Mouse (Mus musculus): Measurements from ENCODE around the gene Cd164. TPM values are rescaled to one million over a fixed set of nuclear protein-coding genes. Genes with fewer than 3 reads are reported as not detected.

Cd164 gene
- polyA plus RNA-seq, 1 experiment from 2014 or later = 184 TPM

GRCm38 (mm10) chr10:41537226-41537982, 18.2 kb downstream of the Cd164 start:
- Histone ChIP-seq H3K9me3 (no peaks in the 10 kb centered on the region), H3K36me3 (peaks cover 63% of the 10 kb centered on the region), H3K9ac (no peak overlapping the region), H3K27ac (no peak overlapping the region), H3K4me3 (no peak overlapping the region), H3K4me1 (no peaks in the 10 kb centered on the region), H3K27me3 (no peaks in the 10 kb centered on the region), H3K4me2 (replicated peaks) (no peak overlapping the region)
- 91% methylated on average over 4 of the region's 4 CpGs for WGBS
- ATAC-seq (ENCODE audit: low FRiP score, low read depth) = no peak

- Histone ChIP-seq H3K9ac (no peak overlapping the region), H3K36me3 (peaks cover 57% of the 10 kb centered on the region), H3K9me3 (no peaks in the 10 kb centered on the region), H3K4me1 (no peaks in the 10 kb centered on the region), H3K4me2 (replicated peaks) (no peak overlapping the region), H3K27ac (no peak overlapping the region), H3K4me3 (no peak overlapping the region), H3K27me3 (no peaks in the 10 kb centered on the region)
- WGBS = 91% methylated on average over 3 of the region's 3 CpGs
- ATAC-seq (ENCODE audit: low FRiP score, low read depth) = no peak
Measured at GRCm38 (mm10) chr10:41537983-41538330, 18.7 kb downstream of the Cd164 start.

- peaks cover 47% of the 10 kb centered on the region for H3K36me3 ChIP-seq
Measured at GRCm38 (mm10) chr10:41538986-41539385, 19.8 kb downstream of the Cd164 start.

GRCm38 (mm10) chr10:41542057-41542456, 22.8 kb downstream of the Cd164 start:
- no peak overlapping the region for H3K27ac ChIP-seq
- H3K4me3 ChIP-seq = no peak overlapping the region
- no peaks in the 10 kb centered on the region for H3K27me3 ChIP-seq
- H3K36me3 ChIP-seq = peaks cover 19% of the 10 kb centered on the region
- 92% methylated on average over 6 of the region's 6 CpGs for WGBS
- H3K9ac ChIP-seq = no peak overlapping the region
- H3K4me1 ChIP-seq = peaks cover 8% of the 10 kb centered on the region
- no peaks in the 10 kb centered on the region for H3K9me3 ChIP-seq
- no peak overlapping the region for H3K4me2 ChIP-seq (replicated peaks)
- ATAC-seq (ENCODE audit: low FRiP score, low read depth) = no peak

More at GRCm38 (mm10) chr10:41538986-41539385, 19.8 kb downstream of the Cd164 start:
- Histone ChIP-seq H3K27ac (no peak overlapping the region), H3K4me2 (replicated peaks) (no peak overlapping the region), H3K4me1 (no peaks in the 10 kb centered on the region), H3K4me3 (no peak overlapping the region), H3K9ac (no peak overlapping the region), H3K9me3 (no peaks in the 10 kb centered on the region), H3K27me3 (no peaks in the 10 kb centered on the region)
- no peak for ATAC-seq (ENCODE audit: low FRiP score, low read depth)
- 97% methylated on average over 4 of the region's 4 CpGs for WGBS

GRCm38 (mm10) chr10:41543439-41543838, 24.2 kb downstream of the Cd164 start:
- 84% methylated on average over 4 of the region's 4 CpGs for WGBS
- no peak for ATAC-seq (ENCODE audit: low FRiP score, low read depth)
- no peak overlapping the region for H3K9ac ChIP-seq
- H3K9me3 ChIP-seq = no peaks in the 10 kb centered on the region
- H3K4me2 ChIP-seq (replicated peaks) = no peak overlapping the region
- H3K36me3 ChIP-seq = peaks cover 8% of the 10 kb centered on the region
- no peak overlapping the region for H3K4me3 ChIP-seq
- H3K27ac ChIP-seq = no peak overlapping the region
- H3K4me1 ChIP-seq = peaks cover 8% of the 10 kb centered on the region
- no peaks in the 10 kb centered on the region for H3K27me3 ChIP-seq

GRCm38 (mm10) chr10:41543844-41544243, 24.6 kb downstream of the Cd164 start:
- H3K27me3 ChIP-seq = no peaks in the 10 kb centered on the region
- H3K4me1 ChIP-seq = peaks cover 8% of the 10 kb centered on the region
- no peak overlapping the region for H3K4me3 ChIP-seq
- peaks cover 7% of the 10 kb centered on the region for H3K36me3 ChIP-seq
- no peak for ATAC-seq (ENCODE audit: low FRiP score, low read depth)
- H3K27ac ChIP-seq = no peak overlapping the region
- no peaks in the 10 kb centered on the region for H3K9me3 ChIP-seq
- no peak overlapping the region for H3K9ac ChIP-seq
- no peak overlapping the region for H3K4me2 ChIP-seq (replicated peaks)
- WGBS = 70% methylated on average over 2 of the region's 2 CpGs

- Histone ChIP-seq H3K4me3 (no peak overlapping the region), H3K9me3 (peaks cover 5% of the 10 kb centered on the region), H3K4me2 (replicated peaks) (no peak overlapping the region), H3K36me3 (peaks cover 4% of the 10 kb centered on the region), H3K27ac (no peak overlapping the region), H3K27me3 (no peaks in the 10 kb centered on the region), H3K4me1 (peaks cover 8% of the 10 kb centered on the region), H3K9ac (no peak overlapping the region)
- 5% methylated on average over 7 of the region's 7 CpGs for WGBS
- ATAC-seq (ENCODE audit: low FRiP score, low read depth) = no peak
Measured at GRCm38 (mm10) chr10:41544481-41545190, 25.4 kb downstream of the Cd164 start.

- peaks cover 4% of the 10 kb centered on the region for H3K36me3 ChIP-seq
- H3K9ac ChIP-seq = no peak overlapping the region
- H3K9me3 ChIP-seq = peaks cover 5% of the 10 kb centered on the region
- 58% methylated on average over 7 of the region's 7 CpGs for WGBS
- H3K4me2 ChIP-seq (replicated peaks) = no peak overlapping the region
- H3K4me1 ChIP-seq = peaks cover 8% of the 10 kb centered on the region
- ATAC-seq (ENCODE audit: low FRiP score, low read depth) = no peak
- H3K4me3 ChIP-seq = no peak overlapping the region
- no peaks in the 10 kb centered on the region for H3K27me3 ChIP-seq
- H3K27ac ChIP-seq = no peak overlapping the region
Measured at GRCm38 (mm10) chr10:41545224-41545755, 26.1 kb downstream of the Cd164 start.

GRCm38 (mm10) chr10:41546396-41547165, 27.4 kb downstream of the Cd164 start:
- Histone ChIP-seq H3K27me3 (no peaks in the 10 kb centered on the region), H3K4me2 (replicated peaks) (no peak overlapping the region), H3K36me3 (peaks cover 4% of the 10 kb centered on the region), H3K27ac (no peak overlapping the region), H3K9me3 (peaks cover 5% of the 10 kb centered on the region), H3K4me1 (peaks cover 15% of the 10 kb centered on the region), H3K4me3 (no peak overlapping the region), H3K9ac (no peak overlapping the region)
- no peak for ATAC-seq (ENCODE audit: low FRiP score, low read depth)
- WGBS = 43% methylated on average over 13 of the region's 13 CpGs

- Histone ChIP-seq H3K27me3 (no peaks in the 10 kb centered on the region), H3K27ac (no peak overlapping the region), H3K9ac (peak overlapping the region; percentile 13; the same call in 1 of the 2 replicates), H3K4me1 (peaks cover 28% of the 10 kb centered on the region), H3K4me3 (no peak overlapping the region), H3K9me3 (peaks cover 5% of the 10 kb centered on the region), H3K36me3 (peaks cover 4% of the 10 kb centered on the region), H3K4me2 (replicated peaks) (no peak overlapping the region)
- 60% methylated on average over 7 of the region's 7 CpGs for WGBS
- ATAC-seq (ENCODE audit: low FRiP score, low read depth) = no peak
Measured at GRCm38 (mm10) chr10:41550711-41551110, 31.5 kb downstream of the Cd164 start.

- Histone ChIP-seq H3K27me3 (no peaks in the 10 kb centered on the region), H3K36me3 (peaks cover 4% of the 10 kb centered on the region), H3K4me1 (peaks cover 28% of the 10 kb centered on the region), H3K9ac (no peak overlapping the region), H3K9me3 (peaks cover 5% of the 10 kb centered on the region), H3K4me3 (no peak overlapping the region), H3K4me2 (replicated peaks) (no peak overlapping the region), H3K27ac (peak overlapping the region; percentile 3; the same call in 1 of the 2 replicates)
- no peak for ATAC-seq (ENCODE audit: low FRiP score, low read depth)
- WGBS = 25% methylated on average over 3 of the region's 3 CpGs
Measured at GRCm38 (mm10) chr10:41552319-41552718, 33.1 kb downstream of the Cd164 start.

Measured in limb, embryonic 13.5 days (tissue).